Mouse (Mus musculus) forebrain, embryonic 10.5 days (tissue): ENCODE measurements around the gene Cldn2. TPM values are rescaled to one million over a fixed set of nuclear protein-coding genes. Genes with fewer than 3 reads are reported as not detected.

Source experiments
- DNase-seq: peaks from one replicate; pipeline ENCODE4 v3.0.0-alpha.2; 2017; ENCODE audit warnings: low spot score; ENCODE audit errors: extremely low spot score
- H3K27ac ChIP-seq: fragments of 300-500 bp; sonication (generic); 2 replicates; pipeline ENCODE4 v1.5.1; 2016; ENCODE audit warnings: mild to moderate bottlenecking
- H3K27me3 ChIP-seq: fragments of 300-500 bp; sonication (generic); 2 replicates; pipeline ENCODE4 v1.6.1; 2016; ENCODE audit warnings: mild to moderate bottlenecking; ENCODE audit not compliant: poor library complexity, severe bottlenecking
- H3K36me3 ChIP-seq: fragments of 300-500 bp; sonication (generic); replicated peaks from 2 replicates; pipeline ENCODE4 v1.6.1; 2016; ENCODE audit warnings: mild to moderate bottlenecking, moderate library complexity
- H3K4me1 ChIP-seq: fragments of 300-500 bp; sonication (generic); 2 replicates; pipeline ENCODE4 v1.6.1; 2016
- H3K4me3 ChIP-seq: fragments of 300-500 bp; sonication (generic); 2 replicates; pipeline ENCODE4 v1.5.1; 2016; ENCODE audit warnings: mild to moderate bottlenecking, moderate library complexity
- H3K9me3 ChIP-seq: fragments of 300-500 bp; sonication (generic); 2 replicates; pipeline ENCODE4 v1.6.1; 2016; ENCODE audit warnings: mild to moderate bottlenecking, moderate library complexity
- WGBS: fragments of 180-500 bp; shearing (Covaris S2); methylation state at CpG from one replicate; pipeline ENCODE4 v1.1.7; 2016; 5-methylcytosine and 5-hydroxymethylcytosine counted together
- polyA plus RNA-seq: library from polyadenylated mRNA; unstranded; fragments of >200 nt; fragmentation: Nextera tagmentation; extraction: Ambion mirVana; gene quantifications from 2 replicates; pipeline ENCODE4 v1.2.1, GENCODE M21; 2016

The Cldn2 gene
- polyA plus RNA-seq, 1 experiment from 2014 or later = 0.25 TPM

GRCm38 (mm10) chrX:139782278-139783044 lies 18.2 kb upstream of the Cldn2 start, which contains the start of gene Ripply1:
TSS of gene Ripply1 (minus strand) at chrX:139782353.
- WGBS = 27% methylated on average over 6 of the region's 6 CpGs
- Histone ChIP-seq H3K27ac (peak within 1 kb of the TSS; percentile 51; the same call in 1 of the 2 replicates), H3K36me3 (no peaks in the 10 kb centered on the region), H3K9me3 (no peaks in the 10 kb centered on the region), H3K4me3 (no peak within 1 kb of the TSS), H3K4me1 (peaks cover 14% of the 10 kb centered on the region), H3K27me3 (peaks cover 98% of the 10 kb centered on the region)
- DNase-seq = peak; percentile 14

- Histone ChIP-seq H3K27me3 (peaks cover 92% of the 10 kb centered on the region), H3K4me1 (peaks cover 14% of the 10 kb centered on the region), H3K9me3 (no peaks in the 10 kb centered on the region), H3K4me3 (no peak overlapping the region), H3K36me3 (no peaks in the 10 kb centered on the region), H3K27ac (no peak overlapping the region)
- 36% methylated on average over 3 of the region's 3 CpGs for WGBS
- no peak for DNase-seq
Measured at GRCm38 (mm10) chrX:139783045-139783422, 17.6 kb upstream of the Cldn2 start.

- no peaks in the 10 kb centered on the region for H3K36me3 ChIP-seq
- no peaks in the 10 kb centered on the region for H3K9me3 ChIP-seq
- H3K27ac ChIP-seq = no peak overlapping the region
- peaks cover 14% of the 10 kb centered on the region for H3K4me1 ChIP-seq
- WGBS = 16% methylated on average over 1 of the region's 1 CpGs
- no peak overlapping the region for H3K4me3 ChIP-seq
- DNase-seq = no peak
- peaks cover 86% of the 10 kb centered on the region for H3K27me3 ChIP-seq
Measured at GRCm38 (mm10) chrX:139785764-139786163, 14.9 kb upstream of the Cldn2 start.

GRCm38 (mm10) chrX:139794072-139794845 lies 6.4 kb upstream of the Cldn2 start:
- H3K4me1 ChIP-seq = no peaks in the 10 kb centered on the region; the same call in 1 of the 2 replicates
- DNase-seq = no peak
- no peak overlapping the region for H3K27ac ChIP-seq
- no peaks in the 10 kb centered on the region for H3K36me3 ChIP-seq
- peaks cover 87% of the 10 kb centered on the region for H3K27me3 ChIP-seq
- no peak overlapping the region for H3K4me3 ChIP-seq
- 92% methylated on average over 7 of the region's 7 CpGs for WGBS
- H3K9me3 ChIP-seq = no peaks in the 10 kb centered on the region

- no peak overlapping the region for H3K4me3 ChIP-seq
- no peaks in the 10 kb centered on the region for H3K36me3 ChIP-seq
- H3K27me3 ChIP-seq = peaks cover 88% of the 10 kb centered on the region
- 85% methylated on average over 6 of the region's 6 CpGs for WGBS
- no peak overlapping the region for H3K27ac ChIP-seq
- no peak for DNase-seq
- no peaks in the 10 kb centered on the region for H3K9me3 ChIP-seq
- no peaks in the 10 kb centered on the region; the same call in 1 of the 2 replicates for H3K4me1 ChIP-seq
Measured at GRCm38 (mm10) chrX:139796037-139796436, 4.6 kb upstream of the Cldn2 start.

- no peak overlapping the region for H3K27ac ChIP-seq
- peaks cover 88% of the 10 kb centered on the region for H3K27me3 ChIP-seq
- WGBS = 90% methylated on average over 9 of the region's 9 CpGs
- no peaks in the 10 kb centered on the region for H3K9me3 ChIP-seq
- no peak overlapping the region for H3K4me3 ChIP-seq
- H3K4me1 ChIP-seq = no peaks in the 10 kb centered on the region; the same call in 1 of the 2 replicates
- no peaks in the 10 kb centered on the region for H3K36me3 ChIP-seq
- DNase-seq = no peak
Measured at GRCm38 (mm10) chrX:139797875-139798274, 2.8 kb upstream of the Cldn2 start.

- 75% methylated on average over 3 of the region's 3 CpGs for whole genome bisulfite sequencing
- Histone ChIP-seq H3K36me3 (no peaks in the 10 kb centered on the region), H3K9me3 (no peaks in the 10 kb centered on the region), H3K4me3 (no peak overlapping the region), H3K27me3 (peaks cover 95% of the 10 kb centered on the region), H3K27ac (no peak overlapping the region), H3K4me1 (no peaks in the 10 kb centered on the region; the same call in 1 of the 2 replicates)
- DNase-seq = no peak
Measured at GRCm38 (mm10) chrX:139799953-139800352, 675 bp upstream of the Cldn2 start.

GRCm38 (mm10) chrX:139803028-139803427 lies 2.4 kb downstream of the Cldn2 start:
- Histone ChIP-seq H3K27me3 (peaks cover 94% of the 10 kb centered on the region), H3K9me3 (no peaks in the 10 kb centered on the region), H3K4me1 (peaks cover 2% of the 10 kb centered on the region; the same call in 1 of the 2 replicates), H3K4me3 (no peak overlapping the region), H3K36me3 (no peaks in the 10 kb centered on the region), H3K27ac (no peak overlapping the region)
- WGBS = 91% methylated on average over 2 of the region's 2 CpGs
- no peak for DNase-seq

- peaks cover 99% of the 10 kb centered on the region for H3K27me3 ChIP-seq
- WGBS = 94% methylated on average over 4 of the region's 4 CpGs
- H3K36me3 ChIP-seq = no peaks in the 10 kb centered on the region
- H3K27ac ChIP-seq = no peak overlapping the region
- H3K9me3 ChIP-seq = no peaks in the 10 kb centered on the region
- H3K4me3 ChIP-seq = no peak overlapping the region
- H3K4me1 ChIP-seq = 0 out of 2 replicates have a peak, but pooled peaks cover 3% of the 10 kb centered on the region
- DNase-seq = no peak
Measured at GRCm38 (mm10) chrX:139805918-139806317, 5.3 kb downstream of the Cldn2 start.

GRCm38 (mm10) chrX:139807391-139807790 lies 6.8 kb downstream of the Cldn2 start:
- H3K4me1 ChIP-seq = 0 out of 2 replicates have a peak, but pooled peaks cover 3% of the 10 kb centered on the region
- H3K9me3 ChIP-seq = no peaks in the 10 kb centered on the region
- H3K27ac ChIP-seq = no peak overlapping the region
- DNase-seq = no peak
- H3K4me3 ChIP-seq = no peak overlapping the region
- H3K36me3 ChIP-seq = no peaks in the 10 kb centered on the region
- H3K27me3 ChIP-seq = peaks cover 98% of the 10 kb centered on the region
- 73% methylated on average over 2 of the region's 2 CpGs for WGBS

- DNase-seq = no peak
- WGBS = 65% methylated on average over 4 of the region's 4 CpGs
- Histone ChIP-seq H3K36me3 (no peaks in the 10 kb centered on the region), H3K9me3 (no peaks in the 10 kb centered on the region), H3K4me3 (no peak overlapping the region), H3K4me1 (0 out of 2 replicates have a peak, but pooled peaks cover 3% of the 10 kb centered on the region), H3K27me3 (peaks cover 98% of the 10 kb centered on the region), H3K27ac (no peak overlapping the region)
Measured at GRCm38 (mm10) chrX:139808085-139808484, 7.5 kb downstream of the Cldn2 start.

- Histone ChIP-seq H3K36me3 (no peaks in the 10 kb centered on the region), H3K4me1 (0 out of 2 replicates have a peak, but pooled peaks cover 3% of the 10 kb centered on the region), H3K4me3 (no peak overlapping the region), H3K9me3 (no peaks in the 10 kb centered on the region), H3K27me3 (peaks cover 98% of the 10 kb centered on the region), H3K27ac (no peak overlapping the region)
- DNase-seq = no peak
- WGBS = 88% methylated on average over 10 of the region's 10 CpGs
Measured at GRCm38 (mm10) chrX:139808501-139808900, 7.9 kb downstream of the Cldn2 start.
